Mouse (Mus musculus): ENCODE results near the gene Gramd4. TPM values are rescaled to one million over a fixed set of nuclear protein-coding genes. Genes with fewer than 3 reads are reported as not detected.
"Not testable (repeated sequence)": the region's sequence is repeated elsewhere in the genome, so short reads cannot be mapped to it uniquely, and the experiment has no call there.

The Gramd4 gene
- total RNA-seq, 2 experiments from 2014 or later = 26.5 to 28.4 TPM

GRCm38 (mm10) chr15:86159093-86159492 is 101.6 kb downstream of the Gramd4 start:
- DNase-seq (ENCODE audit: low spot score in 2 of 2) = no peak

DNA sequence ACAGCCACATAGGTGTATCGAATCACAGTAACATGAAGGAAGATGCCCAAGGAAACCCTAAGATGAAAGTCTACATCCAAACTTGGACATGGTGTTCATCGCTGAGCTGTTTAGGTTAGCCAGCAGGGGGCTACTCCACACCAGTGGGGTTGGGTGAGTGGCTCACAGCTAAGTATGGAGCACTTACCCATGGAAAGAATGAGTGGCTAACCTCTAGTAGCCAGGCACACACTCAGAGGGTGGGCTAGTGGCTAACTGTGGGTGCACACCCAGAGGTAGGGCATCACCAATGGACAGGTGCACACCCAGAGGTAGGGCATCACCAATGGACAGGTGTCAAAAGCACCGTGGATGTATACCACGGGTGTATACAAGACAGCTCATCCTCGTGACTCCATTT is 102.2 kb downstream of the Gramd4 start:
- DNase-seq (ENCODE audit: low spot score in 2 of 2) = no peak

DNA sequence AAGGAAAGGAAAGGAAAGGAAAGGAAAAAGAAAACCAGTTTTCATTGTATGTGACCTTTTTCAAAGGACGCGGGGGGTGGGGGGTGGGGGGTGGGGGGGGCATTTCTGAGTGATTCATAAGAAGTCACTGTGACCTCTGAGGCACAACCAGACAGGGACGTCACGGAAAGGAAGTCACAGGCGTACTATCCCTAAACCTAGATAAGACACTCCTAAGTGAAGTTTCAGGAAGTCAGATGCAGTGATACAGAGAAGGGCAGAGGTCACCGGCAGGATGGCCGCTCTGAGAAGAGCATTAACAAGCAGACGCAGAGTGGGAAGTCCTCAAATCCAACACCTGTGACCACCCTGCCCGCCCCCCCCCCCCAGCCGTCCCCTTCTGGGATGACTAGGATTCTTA is 103.4 kb downstream of the Gramd4 start:
- DNase-seq (ENCODE audit: low spot score in 2 of 2) = no peak

DNA sequence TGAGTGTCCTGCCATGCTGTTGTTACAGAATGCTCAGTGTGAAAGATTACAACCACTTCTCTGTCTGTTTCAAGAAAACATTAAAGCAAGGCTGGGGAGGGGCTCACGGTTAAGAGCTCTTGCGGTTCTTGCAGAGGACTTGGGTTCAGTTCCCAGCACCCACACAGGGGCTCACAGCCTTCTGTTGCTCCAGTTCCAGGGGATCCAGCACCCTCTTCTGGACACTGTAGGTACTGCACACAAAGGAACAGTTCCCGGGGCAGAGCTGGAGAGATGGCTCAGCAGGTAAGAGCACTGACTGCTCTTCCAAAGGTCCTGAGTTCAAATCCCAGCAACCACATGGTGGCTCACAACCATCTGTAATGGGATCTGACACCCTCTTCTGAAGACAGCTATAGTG is 104.3 kb downstream of the Gramd4 start:
- DNase-seq (ENCODE audit: low spot score in 2 of 2) = not testable (repeated sequence)

DNA sequence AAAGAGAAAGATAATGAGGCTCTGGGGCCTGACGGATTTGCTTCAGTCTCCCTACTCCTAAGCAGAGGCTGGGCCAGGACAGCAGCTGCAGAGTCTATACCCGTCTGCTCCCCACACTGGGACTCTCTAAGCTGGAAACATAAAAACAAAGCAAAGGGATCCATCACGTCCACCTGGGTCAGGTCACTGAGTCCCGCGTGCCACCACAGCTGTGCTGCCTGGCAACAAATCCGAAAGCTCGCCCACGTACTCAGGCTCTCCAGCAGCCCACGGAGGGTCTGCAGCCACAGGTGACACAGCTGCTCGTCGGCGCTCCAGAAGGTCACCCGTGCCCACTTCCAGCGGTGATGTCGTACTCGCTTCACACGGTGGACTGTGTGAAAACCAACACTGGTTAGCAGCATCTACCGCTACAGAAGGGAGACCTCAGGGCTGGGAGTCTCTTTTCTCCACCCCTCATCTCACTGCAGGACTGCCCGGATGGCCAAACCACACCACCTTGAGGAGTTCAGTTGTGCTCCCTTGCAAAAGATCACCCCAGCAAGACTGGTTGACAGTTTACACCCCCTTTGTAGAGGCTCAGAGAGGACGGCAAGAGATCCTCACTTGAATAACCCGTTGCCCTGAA is 107.3 kb downstream of the Gramd4 start:
- no peak for DNase-seq (ENCODE audit: low spot score in 2 of 2)

DNA sequence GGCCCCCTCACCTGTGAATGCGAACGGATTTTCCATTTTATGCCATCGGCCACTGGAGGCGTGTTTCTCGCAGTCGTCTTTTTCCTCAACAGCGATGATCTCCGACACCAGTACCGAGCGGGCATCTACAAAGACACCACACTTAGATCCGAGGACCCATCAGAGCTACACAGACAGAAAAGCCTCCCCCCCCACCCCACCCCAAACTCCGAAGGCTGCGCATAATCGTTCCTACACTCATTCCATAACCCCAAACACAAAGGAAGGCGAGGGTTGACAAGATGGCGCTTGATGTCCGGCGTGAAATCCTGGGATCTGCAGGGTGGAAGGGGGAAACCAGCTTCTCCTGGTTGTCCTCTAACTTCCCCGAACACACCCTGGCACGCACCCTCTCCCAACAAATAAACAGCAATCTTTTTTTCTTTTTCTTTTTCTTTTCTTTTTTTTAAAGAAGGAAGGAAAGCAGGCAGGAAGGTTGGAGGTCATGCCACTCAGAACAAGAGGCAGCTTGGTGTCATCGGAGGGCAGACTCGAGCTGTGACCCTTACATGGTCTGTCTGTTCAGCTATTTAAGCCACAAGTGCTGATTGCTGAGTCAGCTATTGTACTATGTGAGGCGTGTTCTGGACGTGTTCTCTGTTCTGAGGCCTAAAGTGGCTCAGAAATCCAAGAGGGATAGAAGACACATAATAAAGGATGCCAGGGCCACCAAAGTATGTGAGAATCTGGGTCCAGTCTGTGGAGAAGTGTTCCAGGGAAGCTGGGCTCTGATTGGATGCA is 108.5 kb downstream of the Gramd4 start:
- no peak for DNase-seq (ENCODE audit: low spot score in 2 of 2)

- no peak for DNase-seq (ENCODE audit: low spot score in 2 of 2)
These were observed 109.6 kb downstream of the Gramd4 start for GRCm38 (mm10) chr15:86167032-86167655.

DNA sequence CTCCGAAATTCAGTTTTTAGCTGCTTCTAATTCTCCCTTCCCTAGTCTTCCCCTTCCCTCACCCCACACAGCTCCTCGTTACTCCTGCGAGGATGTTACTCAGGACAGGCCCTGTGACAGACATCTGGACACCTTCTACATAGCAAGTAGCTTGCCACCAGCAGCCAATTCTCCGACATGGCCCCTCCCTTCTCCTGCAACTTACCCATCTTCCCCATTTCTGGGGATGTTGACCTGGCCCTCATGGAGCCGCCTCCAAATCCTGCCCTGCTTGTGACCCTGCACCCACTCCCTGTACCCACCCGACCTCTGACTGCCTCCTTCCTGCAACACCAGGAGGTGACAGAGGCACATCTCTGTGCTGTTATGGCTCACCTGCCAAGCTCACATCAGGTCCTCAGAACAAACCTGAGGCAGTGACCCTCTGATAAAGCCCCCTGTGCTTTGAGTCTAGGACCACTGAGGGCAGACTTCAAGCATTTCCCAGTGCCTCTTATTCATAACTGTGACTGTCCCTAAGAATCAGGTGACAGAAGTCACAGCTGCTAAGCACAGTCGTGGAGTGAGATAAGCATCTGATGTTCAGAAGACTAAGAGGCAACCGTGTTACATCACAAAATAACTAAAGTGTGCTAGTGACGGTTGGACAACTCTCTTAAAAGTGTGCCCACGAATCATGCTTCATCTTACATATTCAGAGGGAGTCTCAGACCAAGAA is 110.5 kb downstream of the Gramd4 start:
- no peak for DNase-seq (ENCODE audit: low spot score in 2 of 2)

GRCm38 (mm10) chr15:86168505-86168867 is 111.0 kb downstream of the Gramd4 start:
- DNase-seq (ENCODE audit: low spot score in 2 of 2) = no peak

DNA sequence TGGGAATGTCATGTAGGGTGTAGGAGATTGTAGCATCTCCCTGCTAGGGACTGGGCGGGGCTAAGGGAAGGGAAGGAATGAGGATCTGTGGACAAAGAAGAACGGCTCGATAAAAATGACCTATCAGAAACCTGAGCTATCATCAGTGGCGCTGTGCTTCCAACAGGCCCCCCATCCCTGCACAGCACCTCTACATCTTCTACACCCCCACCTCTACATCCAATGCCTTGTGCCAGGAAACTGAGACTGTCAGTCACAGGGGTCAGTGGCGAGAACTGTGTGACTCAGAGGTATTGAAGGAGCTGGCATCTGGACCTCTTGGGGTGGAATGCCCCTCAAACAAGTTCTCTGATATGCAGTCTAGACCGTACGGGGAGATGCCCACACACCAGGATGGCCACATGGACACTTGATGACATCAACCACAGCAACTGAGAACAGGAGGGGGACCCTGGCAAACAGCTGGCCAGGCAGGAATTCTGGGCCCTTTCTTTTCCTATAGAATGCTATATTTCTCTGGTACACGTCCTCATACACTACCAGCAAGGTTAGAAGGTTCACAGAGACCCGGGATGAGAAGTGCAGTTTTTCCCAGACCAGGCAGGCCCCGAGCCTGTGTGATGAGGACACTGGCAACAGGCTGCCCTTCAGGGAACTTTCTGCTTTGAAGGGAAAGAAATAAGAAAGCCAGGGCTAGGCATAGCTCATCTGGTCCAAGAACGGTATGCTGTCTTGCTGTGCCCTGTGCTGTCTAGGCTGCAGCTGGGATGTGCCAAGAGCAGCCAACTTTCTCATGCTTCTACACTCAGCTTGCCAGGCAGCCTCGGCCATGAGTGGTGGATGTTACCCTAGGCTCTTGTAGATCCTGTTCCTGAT is 111.7 kb downstream of the Gramd4 start:
- no peak for DNase-seq (ENCODE audit: low spot score in 2 of 2)

DNA sequence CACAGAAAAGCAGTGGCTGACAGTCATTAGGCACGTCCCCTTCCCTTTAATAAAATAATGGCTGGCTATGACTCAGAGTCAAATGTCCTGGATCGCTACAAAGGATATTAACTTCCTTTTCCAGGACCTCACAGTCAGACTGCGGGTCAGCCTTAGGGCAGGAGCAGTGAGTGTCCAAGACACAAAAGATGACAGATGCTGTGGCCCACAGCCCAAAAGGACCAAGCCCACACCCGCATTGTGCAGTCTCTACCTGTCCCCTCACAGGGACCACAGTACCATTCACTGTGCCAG is 112.3 kb downstream of the Gramd4 start:
- no peak for DNase-seq (ENCODE audit: low spot score in 2 of 2)

DNA sequence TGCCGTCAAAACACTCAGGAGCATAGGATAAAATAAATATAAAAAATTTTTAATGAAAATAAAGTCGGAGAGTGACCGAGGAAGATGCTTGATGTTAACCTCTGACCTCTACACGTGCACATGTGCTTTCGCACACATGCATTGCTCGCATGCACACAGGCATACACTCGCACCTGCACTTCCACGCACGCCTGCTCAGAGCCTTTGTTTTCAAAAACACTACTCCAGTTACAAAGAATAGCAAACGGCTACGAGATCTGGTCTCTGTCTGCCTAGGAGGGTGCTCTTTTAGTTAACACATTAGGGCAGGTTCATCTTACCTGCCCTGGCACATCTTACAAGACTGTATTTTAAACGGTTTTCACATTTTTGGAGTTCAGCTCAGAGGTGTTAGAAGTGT is 113.8 kb downstream of the Gramd4 start:
- DNase-seq (ENCODE audit: low spot score in 2 of 2) = no peak

DNA sequence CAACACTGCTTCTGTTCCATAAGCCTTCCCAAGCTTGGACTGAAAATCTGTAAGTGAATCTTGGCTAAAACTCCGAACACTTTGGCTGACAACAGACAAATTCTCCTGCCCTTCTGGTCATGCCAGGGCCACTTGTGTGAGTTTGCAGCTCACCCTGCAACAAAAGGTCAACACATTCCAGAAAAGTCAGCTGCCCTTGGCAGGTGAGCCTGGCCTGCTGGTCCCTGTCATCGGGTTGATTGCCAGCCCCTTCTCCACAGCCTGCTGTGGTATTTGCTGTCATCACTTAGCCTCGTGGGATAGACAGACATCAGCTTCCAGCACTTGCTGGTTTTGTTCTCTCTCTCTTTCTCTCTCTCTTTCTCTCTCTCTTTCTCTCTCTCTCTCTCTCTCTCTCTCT is 114.6 kb downstream of the Gramd4 start:
- no peak for DNase-seq (ENCODE audit: low spot score in 2 of 2)

- no peak for DNase-seq (ENCODE audit: low spot score in 2 of 2)
These were observed 115.0 kb downstream of the Gramd4 start for GRCm38 (mm10) chr15:86172526-86172925.

DNA sequence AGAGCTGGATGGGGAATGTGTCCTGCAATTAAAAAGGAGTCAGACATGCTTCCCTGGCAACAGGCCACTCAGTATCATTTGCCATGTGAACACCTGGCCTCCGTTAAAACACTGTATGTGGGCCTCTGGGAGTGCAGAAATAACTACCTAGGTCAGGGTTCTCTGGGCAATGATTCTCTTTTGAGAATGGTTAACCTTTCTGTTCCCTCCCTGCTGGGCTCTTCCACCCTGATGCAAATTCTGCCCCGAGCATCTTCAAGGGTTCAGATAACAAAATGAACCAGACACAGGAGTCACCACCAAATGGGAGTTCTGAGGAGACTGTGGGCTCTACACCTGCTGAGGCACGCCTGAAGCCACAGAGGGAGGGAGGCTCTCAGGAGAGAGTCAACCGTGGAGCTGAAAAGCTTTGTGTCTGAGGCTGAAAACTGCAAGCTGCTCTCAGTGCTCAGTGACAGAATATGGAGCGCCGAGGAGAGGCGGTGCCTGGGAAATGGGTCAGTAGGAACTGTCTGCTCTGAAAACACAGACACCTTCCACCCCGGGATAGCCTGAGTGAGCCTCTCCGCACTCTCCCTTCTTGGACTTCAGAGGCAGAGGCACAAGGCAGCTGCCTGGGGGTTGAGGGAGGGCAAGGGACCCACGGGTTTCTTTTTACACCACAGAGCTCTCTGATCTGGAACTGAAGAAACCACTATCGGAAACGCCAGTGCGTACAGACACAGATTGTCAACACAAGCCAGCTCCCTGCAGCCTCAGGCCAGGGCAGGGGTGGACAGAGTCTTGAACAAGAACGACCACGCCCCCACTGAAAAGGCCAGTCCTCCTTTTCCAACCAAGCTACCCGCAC is 115.9 kb downstream of the Gramd4 start:
- DNase-seq (ENCODE audit: low spot score in 2 of 2) = no peak

GRCm38 (mm10) chr15:86175253-86176050 is 118.0 kb downstream of the Gramd4 start:
- DNase-seq (ENCODE audit: low spot score in 2 of 2) = no peak

DNA sequence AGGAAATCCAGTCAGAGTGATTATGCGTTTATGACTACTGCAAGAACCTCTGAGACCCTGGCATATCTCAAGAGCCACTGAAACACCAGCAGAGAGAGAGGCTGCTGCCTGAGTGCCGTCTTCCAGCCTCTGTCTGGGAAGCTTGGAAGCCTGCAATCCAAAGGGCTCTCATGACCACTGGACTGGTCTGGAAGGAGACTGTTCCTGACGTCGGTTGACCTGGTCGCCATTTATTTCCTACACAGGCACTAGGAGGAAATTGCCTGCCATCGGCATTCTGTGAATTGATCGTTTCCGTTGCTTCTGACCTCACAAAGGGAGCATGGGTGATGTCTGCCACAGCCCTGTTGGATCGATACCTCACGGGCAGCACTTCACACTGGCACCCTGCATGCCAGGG is 118.7 kb downstream of the Gramd4 start:
- DNase-seq (ENCODE audit: low spot score in 2 of 2) = no peak

DNA sequence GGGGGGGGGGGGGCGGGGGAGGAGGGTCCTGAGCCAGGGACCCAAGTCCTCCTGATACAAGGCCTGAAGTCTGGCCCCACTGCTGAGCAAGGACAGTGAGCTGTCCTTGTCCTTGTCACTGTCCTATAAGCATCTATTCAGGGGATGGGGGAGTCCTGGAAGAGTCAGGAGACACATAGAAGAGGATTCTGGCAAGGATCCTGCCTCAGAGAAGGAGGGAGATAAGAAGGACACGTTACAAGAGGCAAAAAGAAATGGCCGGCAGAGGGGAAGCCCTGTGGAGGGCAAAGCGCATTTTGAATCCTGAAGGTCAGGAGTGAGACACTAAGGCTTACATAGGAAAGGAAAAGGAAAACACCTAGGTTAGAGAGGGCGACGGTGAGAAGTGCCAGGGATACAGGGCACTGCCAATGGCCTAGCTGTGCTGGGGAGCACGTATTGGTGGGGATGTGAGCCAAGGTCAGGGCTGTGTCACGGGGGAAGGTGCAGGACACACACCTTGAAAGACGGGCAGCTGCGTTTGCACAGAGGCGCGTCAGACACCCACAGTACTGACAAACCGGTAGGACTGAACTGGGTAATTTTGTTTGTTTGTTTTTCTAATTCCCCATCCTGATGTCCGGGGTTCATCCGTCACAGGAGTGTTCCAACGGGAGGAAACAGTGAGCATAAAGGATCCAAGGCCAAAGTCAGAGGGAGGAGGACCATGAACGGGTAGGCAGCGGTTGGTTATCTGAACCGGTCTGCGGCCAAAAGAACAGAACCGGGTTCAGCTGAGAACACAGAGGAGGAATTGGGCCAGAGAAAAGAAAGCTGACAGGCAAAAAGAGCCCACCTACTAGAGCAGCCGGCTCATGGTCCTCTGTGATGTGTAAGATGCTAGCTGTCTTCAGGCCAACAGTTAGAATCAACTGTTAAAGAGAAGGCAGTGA is 119.5 kb downstream of the Gramd4 start:
- no peak for DNase-seq (ENCODE audit: low spot score in 2 of 2)

Measured in layer of hippocampus, postnatal 14 days (tissue).